Mouse (Mus musculus): ENCODE results near the gene Esp23. TPM values are rescaled to one million over a fixed set of nuclear protein-coding genes. Genes with fewer than 3 reads are reported as not detected.
"Not testable (repeated sequence)": the region's sequence is repeated elsewhere in the genome, so short reads cannot be mapped to it uniquely, and the experiment has no call there.

Gene Esp23
- not detected in 2 replicates for polyA plus RNA-seq (2014; fragmentation: Nextera tagmentation; extraction: Ambion mirVana)

DNA sequence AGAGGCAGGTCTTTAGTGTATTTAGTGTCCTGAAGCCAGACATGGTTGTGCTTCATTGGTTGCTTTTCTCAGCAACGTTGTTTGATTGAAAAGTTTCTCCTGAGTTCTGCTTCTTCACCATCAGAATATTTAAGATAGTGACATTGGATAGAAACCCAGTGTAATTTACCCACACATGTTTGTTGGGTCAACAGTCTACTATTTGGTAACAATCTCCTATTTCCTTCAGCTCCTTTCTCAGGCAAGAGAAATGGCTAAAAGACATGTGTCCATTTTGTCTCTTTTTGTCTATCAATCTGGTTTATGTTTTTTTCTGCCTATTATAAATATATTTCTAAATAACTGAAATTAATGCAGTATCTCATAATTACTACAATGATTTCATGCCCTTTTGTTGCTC lies at the start of gene Esp23:
Gene Esp23, minus strand, starts transcription at position 101 of the 400 bp plus-strand sequence.
- Histone ChIP-seq H3K9me3 (ENCODE audit: control insufficient read depth, low read length) (peaks cover 6% of the 10 kb centered on the region), H3K36me3 (ENCODE audit: control insufficient read depth, insufficient read depth, low read length) (no peaks in the 10 kb centered on the region), H3K27me3 (ENCODE audit: control insufficient read depth, insufficient read depth, low read length) (no peaks in the 10 kb centered on the region), H3K4me1 (ENCODE audit: control insufficient read depth, insufficient read depth, low read length) (no peaks in the 10 kb centered on the region), H3K9ac (ENCODE audit: low read length) (no peak within 1 kb of the TSS), H3K27ac (ENCODE audit: low read depth, low read length) (no peak within 1 kb of the TSS), H3K4me2 (no peak within 1 kb of the TSS), H3K4me3 (ENCODE audit: low read depth, low read length) (no peak within 1 kb of the TSS)
- ATAC-seq (ENCODE audit: low FRiP score) (no peak), DNase-seq (ENCODE audit: low spot score, missing footprints) (no peak)
- 35% methylated on average over 1 of the region's 1 CpGs for WGBS

DNA sequence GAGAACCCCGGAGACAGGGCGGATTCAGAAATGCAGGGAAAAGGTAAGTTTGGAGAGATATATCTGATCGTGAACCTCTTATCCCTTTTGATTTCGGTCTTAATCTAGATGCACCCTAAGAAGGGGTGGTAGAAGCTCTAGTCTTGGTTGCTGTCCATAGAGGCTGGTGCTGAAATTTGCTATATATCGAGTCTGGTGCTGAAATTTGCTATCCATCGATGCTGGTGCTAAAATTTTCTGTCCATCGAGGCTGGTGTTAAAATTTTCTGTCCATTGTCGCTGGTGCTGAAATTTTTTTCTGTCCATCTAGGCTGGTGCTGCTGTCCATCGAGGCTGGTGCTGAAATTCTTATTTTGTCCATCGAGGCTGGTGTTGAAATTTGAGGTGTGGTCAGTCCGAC lies 30.3 kb upstream of the Esp23 start:
- H3K4me1 ChIP-seq (ENCODE audit: control insufficient read depth, insufficient read depth, low read length); H3K4me3 ChIP-seq (ENCODE audit: low read depth, low read length); ATAC-seq (ENCODE audit: low FRiP score); H3K4me2 ChIP-seq; DNase-seq (ENCODE audit: low spot score, missing footprints); H3K9me3 ChIP-seq (ENCODE audit: control insufficient read depth, low read length); H3K9ac ChIP-seq (ENCODE audit: low read length); H3K36me3 ChIP-seq (ENCODE audit: control insufficient read depth, insufficient read depth, low read length); H3K27me3 ChIP-seq (ENCODE audit: control insufficient read depth, insufficient read depth, low read length); H3K27ac ChIP-seq (ENCODE audit: low read depth, low read length): not testable (repeated sequence)
- 75% methylated on average over 11 of the region's 11 CpGs for WGBS

DNA sequence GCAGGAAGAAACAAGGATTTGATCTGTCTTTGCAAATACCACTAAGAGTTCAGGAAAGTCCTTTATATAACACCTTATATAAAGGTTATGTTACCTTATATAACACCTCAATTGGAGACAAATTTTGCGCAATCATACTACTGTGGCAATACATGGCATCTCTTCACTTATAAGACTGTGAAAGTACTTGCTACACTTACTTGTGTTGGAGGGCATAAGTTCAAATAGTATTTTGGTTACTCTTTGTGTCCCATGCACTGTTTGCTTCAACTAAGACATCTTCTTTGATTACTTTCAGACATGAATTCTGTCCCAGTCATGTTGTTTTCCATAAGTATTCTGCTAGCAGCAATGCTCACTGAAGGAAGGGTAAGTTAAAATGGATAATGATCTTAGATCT lies 18.2 kb upstream of the Esp23 start, which contains the start of gene Esp22:
Gene Esp22, plus strand, starts transcription at position 301 of the 400 bp plus-strand sequence.
- H3K9me3 ChIP-seq (ENCODE audit: control insufficient read depth, low read length) = peaks cover 4% of the 10 kb centered on the region; the same call in 1 of the 2 replicates
- 88% methylated on average over 1 of the region's 1 CpGs for WGBS
- H3K4me2 ChIP-seq = no peak within 1 kb of the TSS
- H3K27me3 ChIP-seq (ENCODE audit: control insufficient read depth, insufficient read depth, low read length) = no peaks in the 10 kb centered on the region
- DNase-seq (ENCODE audit: low spot score, missing footprints) = no peak
- H3K9ac ChIP-seq (ENCODE audit: low read length) = no peak within 1 kb of the TSS
- no peaks in the 10 kb centered on the region for H3K4me1 ChIP-seq (ENCODE audit: control insufficient read depth, insufficient read depth, low read length)
- H3K27ac ChIP-seq (ENCODE audit: low read depth, low read length) = no peak within 1 kb of the TSS
- no peaks in the 10 kb centered on the region for H3K36me3 ChIP-seq (ENCODE audit: control insufficient read depth, insufficient read depth, low read length)
- H3K4me3 ChIP-seq (ENCODE audit: low read depth, low read length) = no peak within 1 kb of the TSS
- no peak for ATAC-seq (ENCODE audit: low FRiP score)

DNA sequence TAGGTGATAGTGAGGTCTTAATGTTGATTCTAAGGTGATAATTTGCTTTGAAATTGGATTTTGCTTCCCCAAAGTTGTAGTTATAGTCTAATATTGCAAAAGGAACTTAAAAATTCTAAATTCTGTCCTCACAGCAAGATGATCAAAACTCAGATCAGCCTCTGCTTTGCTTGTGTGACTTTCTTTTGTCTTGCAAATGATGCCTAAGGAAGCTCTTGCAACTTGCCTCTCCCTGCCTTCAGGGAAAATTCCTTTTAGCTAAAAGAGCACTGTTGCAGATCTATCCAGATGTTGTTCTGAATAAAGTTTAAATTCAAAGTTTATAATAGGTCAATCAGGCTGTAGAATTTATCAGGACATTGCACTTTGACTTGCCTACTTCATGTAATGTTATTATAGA lies 13.2 kb downstream of the Esp23 start:
- no peaks in the 10 kb centered on the region for H3K36me3 ChIP-seq (ENCODE audit: control insufficient read depth, insufficient read depth, low read length)
- H3K4me2 ChIP-seq = no peak overlapping the region
- H3K9ac ChIP-seq (ENCODE audit: low read length) = no peak overlapping the region
- no peak for ATAC-seq (ENCODE audit: low FRiP score)
- H3K27me3 ChIP-seq (ENCODE audit: control insufficient read depth, insufficient read depth, low read length) = no peaks in the 10 kb centered on the region
- DNase-seq (ENCODE audit: low spot score, missing footprints) = no peak
- H3K4me1 ChIP-seq (ENCODE audit: control insufficient read depth, insufficient read depth, low read length) = no peaks in the 10 kb centered on the region
- H3K27ac ChIP-seq (ENCODE audit: low read depth, low read length) = no peak overlapping the region
- H3K4me3 ChIP-seq (ENCODE audit: low read depth, low read length) = no peak overlapping the region
- H3K9me3 ChIP-seq (ENCODE audit: control insufficient read depth, low read length) = no peaks in the 10 kb centered on the region; the same call in 1 of the 2 replicates

DNA sequence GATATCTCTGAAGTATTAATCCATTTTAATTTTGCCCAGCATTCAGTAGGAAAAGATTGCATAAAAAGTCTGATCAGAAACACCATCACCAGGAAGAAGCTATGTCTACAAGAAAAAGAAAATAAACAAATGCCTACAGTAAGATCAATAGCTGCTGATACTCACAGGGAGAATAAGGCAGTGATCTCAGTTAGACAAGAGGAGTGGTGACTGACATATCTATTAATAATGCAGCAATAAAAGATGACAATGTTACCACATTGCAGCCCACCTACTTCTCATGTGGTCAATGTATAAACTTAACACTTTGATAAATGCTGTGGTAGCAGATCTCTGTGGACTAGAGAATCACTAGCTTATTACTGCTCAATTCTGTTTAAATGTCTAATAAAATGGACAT lies 33.6 kb downstream of the Esp23 start, which contains the start of gene Gm21903:
Gene Gm21903, minus strand, starts transcription at position 101 of the 400 bp plus-strand sequence.
- Histone ChIP-seq H3K4me1 (ENCODE audit: control insufficient read depth, insufficient read depth, low read length) (no peaks in the 10 kb centered on the region), H3K4me3 (ENCODE audit: low read depth, low read length) (no peak within 1 kb of the TSS), H3K27me3 (ENCODE audit: control insufficient read depth, insufficient read depth, low read length) (no peaks in the 10 kb centered on the region), H3K9me3 (ENCODE audit: control insufficient read depth, low read length) (no peaks in the 10 kb centered on the region), H3K9ac (ENCODE audit: low read length) (no peak within 1 kb of the TSS), H3K27ac (ENCODE audit: low read depth, low read length) (no peak within 1 kb of the TSS), H3K4me2 (no peak within 1 kb of the TSS), H3K36me3 (ENCODE audit: control insufficient read depth, insufficient read depth, low read length) (no peaks in the 10 kb centered on the region)
- DNase-seq (ENCODE audit: low spot score, missing footprints) (no peak), ATAC-seq (ENCODE audit: low FRiP score) (no peak)

DNA sequence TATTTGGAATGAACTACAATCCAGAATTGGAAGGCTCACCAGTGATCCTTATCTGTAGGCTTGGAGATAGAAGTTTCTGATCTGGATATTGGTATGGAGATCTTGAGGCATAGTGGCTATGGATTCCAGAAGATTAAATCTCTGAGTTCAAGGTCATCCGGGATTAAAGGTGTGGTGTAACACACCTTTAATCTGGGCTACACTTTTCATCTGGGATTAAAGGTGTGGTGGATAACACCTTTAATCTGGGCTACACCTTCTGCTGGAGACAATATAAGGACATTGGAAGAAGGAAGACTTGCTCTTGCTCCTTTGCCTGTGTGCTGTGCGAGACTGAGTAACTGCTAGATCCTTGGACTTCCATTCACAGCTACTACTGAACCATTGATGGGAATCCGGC lies 40.4 kb downstream of the Esp23 start, which contains the start of gene Esp24:
Gene Esp24, plus strand, starts transcription at position 301 of the 400 bp plus-strand sequence.
- H3K36me3 ChIP-seq (ENCODE audit: control insufficient read depth, insufficient read depth, low read length); H3K4me2 ChIP-seq; H3K9ac ChIP-seq (ENCODE audit: low read length); H3K9me3 ChIP-seq (ENCODE audit: control insufficient read depth, low read length); H3K27ac ChIP-seq (ENCODE audit: low read depth, low read length); H3K27me3 ChIP-seq (ENCODE audit: control insufficient read depth, insufficient read depth, low read length); ATAC-seq (ENCODE audit: low FRiP score); H3K4me3 ChIP-seq (ENCODE audit: low read depth, low read length); H3K4me1 ChIP-seq (ENCODE audit: control insufficient read depth, insufficient read depth, low read length); DNase-seq (ENCODE audit: low spot score, missing footprints): not testable (repeated sequence)
- 92% methylated on average over 3 of the region's 3 CpGs for WGBS

Other genes starting within 250 kb of the Esp23 start
- not detected in 2 replicates for gene Esp24, start 40.3 kb downstream of the Esp23 start, polyA plus RNA-seq (2014; fragmentation: Nextera tagmentation; extraction: Ambion mirVana)
- not detected in 2 replicates for gene Gm21903, start 33.7 kb downstream of the Esp23 start, polyA plus RNA-seq (2014; fragmentation: Nextera tagmentation; extraction: Ambion mirVana)
- not detected in 2 replicates for gene Esp22, start 18.3 kb upstream of the Esp23 start, polyA plus RNA-seq (2014; fragmentation: Nextera tagmentation; extraction: Ambion mirVana)